Mouse (Mus musculus) heart, adult 9 months (tissue): ENCODE measurements at regions not wholly inside any gene's neighbourhood (a gene's known extent, or its start where the extent isn't known, plus 50 kb on each side); places are given as distances from the start of the nearest gene placed in this dataset.

Experiments
- DNase-seq, 2 experiments: peaks; one replicate each; pipeline ENCODE4 v3.0.0; 2022; ENCODE audit warnings: low spot score in 2 of 2

GRCm38 (mm10) chr16:97304156-97304735, 52.3 kb upstream of the Bace2 start:
- DNase-seq: no peak
